In genomic region chr14:58076030-58076521, GRCm38 (mm10) we compare ENCODE assay signal across 8 mouse cellular contexts. TPM values are rescaled to one million over a fixed set of nuclear protein-coding genes. Genes with fewer than 3 reads are reported as not detected.
DNase-seq lines count a peak whose midpoint lies in the region; ATAC-seq lines count a peak whose summit lies in the region.

No protein-coding gene starts in this region.

- peaks cover 87% of the 10 kb centered on the region for H3K27me3 ChIP-seq in embryonic facial prominence, embryonic 13.5 days
- peaks cover 76% of the 10 kb centered on the region for H3K27me3 ChIP-seq in lung, embryonic 15.5 days

- H3K4me3 ChIP-seq in embryonic facial prominence, embryonic 13.5 days = peak overlapping the region; percentile 57
- H3K4me3 ChIP-seq in lung, embryonic 15.5 days = peak overlapping the region; percentile 56

- H3K4me2 ChIP-seq in embryonic facial prominence, embryonic 13.5 days = peak overlapping the region; percentile 94
- peak overlapping the region; percentile 97 for H3K4me2 ChIP-seq in lung, embryonic 15.5 days

- ATAC-seq in CD4-positive, CD25-positive, alpha-beta regulatory T cell, adult 4 months = peak; percentile 30
- peak; percentile 58 for ATAC-seq in embryonic facial prominence, embryonic 13.5 days (ENCODE audit: insufficient number of reproducible peaks, insufficient read depth, low FRiP score, low TSS enrichment, low read depth)
- ATAC-seq in lung, embryonic 15.5 days (ENCODE audit: borderline replicate concordance, extremely low read depth, low FRiP score, low TSS enrichment) = peak; percentile 60; the same call in 1 of the 2 replicates

- no peaks in the 10 kb centered on the region for H3K36me3 ChIP-seq in embryonic facial prominence, embryonic 13.5 days
- H3K36me3 ChIP-seq in lung, embryonic 15.5 days = no peaks in the 10 kb centered on the region

- peaks cover 46% of the 10 kb centered on the region for H3K4me1 ChIP-seq in embryonic facial prominence, embryonic 13.5 days
- peaks cover 42% of the 10 kb centered on the region for H3K4me1 ChIP-seq in lung, embryonic 15.5 days

- H3K9me3 ChIP-seq in embryonic facial prominence, embryonic 13.5 days = no peaks in the 10 kb centered on the region
- H3K9me3 ChIP-seq in lung, embryonic 15.5 days = no peaks in the 10 kb centered on the region

- H3K9ac ChIP-seq in embryonic facial prominence, embryonic 13.5 days = peak overlapping the region; percentile 69
- H3K9ac ChIP-seq in lung, embryonic 15.5 days = peak overlapping the region; percentile 45

- 0% methylated on average over 36 of the region's 40 CpGs for WGBS in embryonic facial prominence, embryonic 13.5 days
- WGBS in lung, embryonic 15.5 days = under 1% methylated on average over 31 of the region's 40 CpGs

- peak overlapping the region; percentile 22; the same call in 1 of the 2 replicates for H3K27ac ChIP-seq in embryonic facial prominence, embryonic 13.5 days
- peak overlapping the region; percentile 50; the same call in 1 of the 2 replicates for H3K27ac ChIP-seq in lung, embryonic 15.5 days

- intact Hi-C loops in heart, postnatal 14 days (cut with DNase I) = loop anchor here (10.0 kb wide), 1 partner anchor 229 kb away; no protein-coding TSS in a partner anchor

- DNase-seq in adrenal gland, postnatal 10 days = peak; percentile 79
- peak; percentile 51 to 58 for DNase-seq in heart, postnatal 14 days
- DNase-seq in layer of hippocampus, adult 9-11 months = peak; percentile 52
- peak; percentile 76 for DNase-seq in right cerebral cortex, postnatal 25 days
- no peak for DNase-seq in c-Kit-positive CD71-positive TER-119-positive erythroid progenitor cells, embryonic 14.5 days (ENCODE audit: low spot score)

RNA-seq across cellular contexts. Expression of gene Fgf9, which starts 5.7 kb away (rescaled TPM):
- not detected for polyA plus RNA-seq in CD4-positive, CD25-positive, alpha-beta regulatory T cell, adult 4 months (2017; shearing (Covaris generic))
- 10 to 100 TPM; 14.7 to 14.8 TPM for total RNA-seq in adrenal gland, postnatal 10 days (2021)
- polyA plus RNA-seq in embryonic facial prominence, embryonic 13.5 days (2015; fragmentation: Nextera tagmentation; extraction: Ambion mirVana) = 7.5 and 10.4 TPM in 2 replicates
- total RNA-seq in heart, postnatal 14 days (2021) = 1 to 10 TPM; 5.9 to 6.0 TPM
- polyA plus RNA-seq in lung, embryonic 15.5 days (2015; fragmentation: Nextera tagmentation; extraction: Ambion mirVana) = 8.2 and 8.7 TPM in 2 replicates
